Mouse (Mus musculus) heart, adult 2 months (tissue): ENCODE measurements around the gene Dpp4. TPM values are rescaled to one million over a fixed set of nuclear protein-coding genes. Genes with fewer than 3 reads are reported as not detected.

ENCODE experiments used
- DNase-seq, 2 experiments: peaks; one replicate each; pipeline ENCODE4 v3.0.0; 2021
- H3K27ac ChIP-seq: fragments of 200-600 bp; 2 replicates; pipeline ENCODE4 v1.8.1; 2022
- H3K27me3 ChIP-seq: fragments of 200-500 bp; 2 replicates; pipeline ENCODE4 v1.6.1; 2012; ENCODE audit warnings: mild to moderate bottlenecking, low read length, inconsistent platforms, mixed read lengths; ENCODE audit not compliant: control insufficient read depth, insufficient read depth
- H3K36me3 ChIP-seq: fragments of 200-500 bp; 2 replicates; pipeline ENCODE4 v1.6.1; 2012; ENCODE audit warnings: low read length, inconsistent platforms; ENCODE audit not compliant: control insufficient read depth, insufficient read depth
- H3K4me1 ChIP-seq: fragments of 200-500 bp; 2 replicates; pipeline ENCODE4 v1.6.1; 2011; ENCODE audit warnings: low read length; ENCODE audit not compliant: control insufficient read depth, insufficient read depth
- H3K4me3 ChIP-seq: fragments of 200-600 bp; 2 replicates; pipeline ENCODE4 v1.8.1; 2022
- H3K79me2 ChIP-seq: fragments of 200-500 bp; replicated peaks from 2 replicates; pipeline ENCODE4 v1.6.1; 2012; ENCODE audit warnings: mild to moderate bottlenecking, inconsistent platforms, low read length, moderate library complexity, mixed read lengths; ENCODE audit not compliant: control insufficient read depth, insufficient read depth
- H3K9ac ChIP-seq: fragments of 200-500 bp; 2 replicates; pipeline ENCODE4 v1.6.1; 2012; ENCODE audit warnings: low read depth, mild to moderate bottlenecking, control low read depth, inconsistent platforms, low read length, mixed read lengths
- CTCF ChIP-seq: fragments of 200-600 bp; IDR thresholded peaks from 2 replicates; pipeline ENCODE4 v1.8.1; 2022; ENCODE audit warnings: antibody characterized with exemption, mild to moderate bottlenecking, moderate library complexity
- EP300 ChIP-seq: fragments of 200-500 bp; IDR thresholded peaks from 2 replicates; pipeline ENCODE4 v1.6.1; 2011; ENCODE audit warnings: low read depth, low read length, control low read depth; ENCODE audit not compliant: insufficient read depth
- POLR2A ChIP-seq: fragments of 200-500 bp; IDR thresholded peaks from 2 replicates; pipeline ENCODE4 v1.6.1; 2011; ENCODE audit warnings: mild to moderate bottlenecking, low read depth, low read length, control low read depth; ENCODE audit not compliant: insufficient read depth
- WGBS: fragments of 180-500 bp; shearing (Covaris S2); methylation state at CpG from one replicate; pipeline ENCODE4 v1.1.7; 2018; 5-methylcytosine and 5-hydroxymethylcytosine counted together
- intact Hi-C: fragments of 180-260 bp; cut with DNase I; formaldehyde crosslinking; loops from one replicate; pipeline ENCODE4 v1.15.1; 2025
- polyA plus RNA-seq: library from polyadenylated mRNA; depleted of rRNA; stranded (reverse); fragments of >200 nt; gene quantifications from 2 replicates; pipeline ENCODE4 v1.2.3, GENCODE M21; 2012
- total RNA-seq, 2 experiments: library from RNA; stranded (reverse); gene quantifications; 2 replicates each; pipeline ENCODE4 v1.2.3; 2021

Dpp4 gene
- total and polyA plus RNA-seq, 3 experiments, result 2.4 to 4.2 (median 4.1) TPM

DNA sequence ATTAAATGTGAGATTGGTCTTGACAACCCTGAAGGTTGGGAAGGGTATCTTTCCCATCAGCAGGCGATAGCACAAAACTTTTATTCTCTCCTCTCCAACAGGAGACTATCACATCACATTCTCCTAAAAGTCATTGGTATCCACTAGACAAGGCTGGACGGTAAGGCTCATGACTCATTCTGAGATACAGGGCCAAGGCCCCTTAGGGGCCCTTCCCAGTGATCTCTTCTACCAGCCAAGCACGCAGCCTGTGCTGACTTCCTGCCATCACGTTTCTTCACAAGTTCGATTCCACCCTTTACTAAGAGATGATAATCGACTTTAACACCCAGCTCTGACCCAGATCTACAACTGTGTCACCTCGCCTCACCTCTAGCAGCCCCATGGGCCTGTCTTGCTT lies 74.9 kb downstream of the Dpp4 start:
- no peak for TF ChIP-seq CTCF
- no peak for TF ChIP-seq POLR2A
- no peak for TF ChIP-seq EP300
- 70% methylated on average over 7 of the region's 7 CpGs for WGBS
- Histone ChIP-seq H3K27ac (no peak overlapping the region), H3K9ac (no peak overlapping the region), H3K4me1 (no peaks in the 10 kb centered on the region), H3K27me3 (no peaks in the 10 kb centered on the region), H3K79me2 (no peaks in the 10 kb centered on the region), H3K36me3 (no peaks in the 10 kb centered on the region), H3K4me3 (no peak overlapping the region)
- intact Hi-C loops, result no loop called here
- DNase-seq, result no peak

DNA sequence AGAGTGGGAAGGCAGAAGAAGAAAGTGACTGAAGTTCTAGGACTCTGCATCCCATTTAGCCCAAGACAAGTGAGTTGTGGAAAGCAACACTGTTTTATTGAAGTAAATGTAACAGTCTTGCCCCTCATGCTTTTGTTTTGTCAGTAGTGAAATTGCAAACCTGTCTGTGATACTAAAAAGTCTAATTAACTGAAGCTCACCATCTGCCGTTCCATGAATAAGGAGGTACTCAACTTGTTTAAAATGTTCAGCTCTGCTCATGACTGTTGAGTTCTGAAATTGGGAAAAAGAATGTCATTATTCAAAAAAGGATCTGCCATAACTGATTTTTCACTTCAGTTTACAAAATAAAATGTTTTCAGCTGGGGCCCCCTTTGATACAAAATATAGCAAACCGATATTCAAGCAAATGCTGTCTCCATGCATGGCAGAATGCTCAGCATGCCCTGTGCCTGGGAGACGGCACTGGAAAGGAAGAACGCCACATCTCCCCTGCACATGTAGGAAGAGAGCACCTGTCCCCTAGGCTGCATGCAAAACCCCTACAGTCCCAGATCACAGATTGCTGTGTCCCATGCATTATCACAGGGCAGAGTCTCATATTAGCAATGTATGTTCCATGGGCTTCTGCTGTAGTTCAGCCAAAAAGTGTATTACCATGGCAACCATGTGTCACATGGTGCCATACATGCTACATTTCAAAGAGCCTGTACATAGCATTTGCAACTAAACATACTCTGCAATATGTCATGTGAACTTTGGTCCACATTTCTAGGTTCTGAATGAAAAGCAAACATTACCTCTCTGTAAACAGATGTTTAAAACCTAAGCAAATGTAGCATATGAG lies 77.4 kb downstream of the Dpp4 start:
- DNase-seq, result no peak
- Histone ChIP-seq H3K4me1 (no peaks in the 10 kb centered on the region), H3K36me3 (no peaks in the 10 kb centered on the region), H3K79me2 (no peaks in the 10 kb centered on the region), H3K4me3 (no peak overlapping the region), H3K9ac (no peak overlapping the region), H3K27ac (no peak overlapping the region), H3K27me3 (no peaks in the 10 kb centered on the region)
- no peak for TF ChIP-seq POLR2A
- TF ChIP-seq CTCF, result no peak
- no peak for TF ChIP-seq EP300
- 93% methylated on average over 4 of the region's 4 CpGs for WGBS
- intact Hi-C loops, result no loop called here

DNA sequence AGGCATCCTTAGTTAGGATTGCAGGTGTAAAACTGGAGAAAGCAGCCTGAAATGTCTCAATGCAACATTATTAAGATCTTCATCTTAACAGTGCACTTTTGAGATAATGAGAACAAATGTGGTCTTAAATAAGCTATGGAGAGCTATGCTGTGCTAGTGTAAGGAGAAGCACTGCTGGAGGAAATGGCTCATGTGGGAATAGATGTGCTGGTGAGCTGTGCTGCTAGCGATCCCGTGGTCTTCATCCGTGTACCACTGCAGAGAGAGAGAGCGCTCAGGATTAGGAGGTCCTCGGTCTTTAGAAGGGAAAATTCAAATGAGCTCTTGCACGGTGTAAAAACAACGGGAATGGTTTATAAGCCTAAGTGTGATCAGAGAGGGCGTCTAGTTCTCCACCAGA lies 79.6 kb downstream of the Dpp4 start:
- H3K9ac ChIP-seq, result no peak overlapping the region
- no peak for TF ChIP-seq EP300
- TF ChIP-seq POLR2A, result no peak
- no peak for TF ChIP-seq CTCF
- no peaks in the 10 kb centered on the region for H3K4me1 ChIP-seq
- WGBS, result 88% methylated on average over 8 of the region's 8 CpGs
- H3K79me2 ChIP-seq, result no peaks in the 10 kb centered on the region
- H3K4me3 ChIP-seq, result no peak overlapping the region
- intact Hi-C loops, result no loop called here
- no peak overlapping the region for H3K27ac ChIP-seq
- no peaks in the 10 kb centered on the region for H3K36me3 ChIP-seq
- no peaks in the 10 kb centered on the region for H3K27me3 ChIP-seq
- no peak for DNase-seq

DNA sequence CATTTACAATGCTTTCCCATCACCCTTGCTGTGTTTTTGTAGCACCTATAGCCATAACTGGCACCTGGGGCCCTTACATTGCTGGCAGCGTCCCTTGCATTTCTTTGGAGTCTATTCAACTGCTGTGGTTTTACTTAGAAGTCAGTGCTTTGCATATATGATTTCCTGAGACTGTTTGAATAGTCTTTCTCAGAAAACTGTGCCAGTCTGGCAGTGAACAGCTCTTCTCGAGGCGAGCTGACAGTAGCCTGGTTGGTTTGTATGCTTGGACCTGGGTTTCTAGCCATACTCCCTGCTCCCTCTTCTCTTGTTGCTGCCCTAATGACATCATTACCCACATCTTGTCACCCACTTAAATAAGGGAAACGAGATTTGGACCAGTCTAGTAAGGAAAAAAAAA lies 80.1 kb downstream of the Dpp4 start:
- intact Hi-C loops, result no loop called here
- TF ChIP-seq EP300 (no peak), CTCF (no peak), POLR2A (no peak)
- H3K36me3 ChIP-seq, result no peaks in the 10 kb centered on the region; the same call in 1 of the 2 replicates
- WGBS, result 64% methylated on average over 4 of the region's 4 CpGs
- no peak overlapping the region for H3K27ac ChIP-seq
- no peak overlapping the region for H3K4me3 ChIP-seq
- no peak for DNase-seq
- no peaks in the 10 kb centered on the region for H3K27me3 ChIP-seq
- H3K4me1 ChIP-seq, result no peaks in the 10 kb centered on the region
- H3K79me2 ChIP-seq, result no peaks in the 10 kb centered on the region
- H3K9ac ChIP-seq, result no peak overlapping the region

DNA sequence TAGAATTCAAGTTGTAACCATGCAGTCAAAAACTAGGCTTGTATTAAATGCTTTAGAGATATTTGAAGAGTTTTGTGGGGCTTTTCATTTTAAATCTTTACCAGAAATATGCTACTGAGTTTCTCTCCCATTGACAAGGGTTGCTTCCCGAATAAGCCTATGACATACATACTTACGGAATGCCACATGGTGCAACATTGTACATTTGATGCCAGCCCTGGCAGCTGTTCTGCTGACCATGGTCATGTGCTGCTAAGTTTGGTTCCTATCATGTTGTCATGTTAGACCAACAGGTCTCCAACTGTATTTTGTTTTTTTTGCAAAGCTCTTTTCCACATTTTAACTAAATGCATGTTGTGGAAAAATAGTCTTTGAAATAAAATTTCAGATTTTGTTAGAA lies 86.6 kb downstream of the Dpp4 start:
- DNase-seq, result peak; percentile 33 to 61
- intact Hi-C loops, result no loop called here

DNA sequence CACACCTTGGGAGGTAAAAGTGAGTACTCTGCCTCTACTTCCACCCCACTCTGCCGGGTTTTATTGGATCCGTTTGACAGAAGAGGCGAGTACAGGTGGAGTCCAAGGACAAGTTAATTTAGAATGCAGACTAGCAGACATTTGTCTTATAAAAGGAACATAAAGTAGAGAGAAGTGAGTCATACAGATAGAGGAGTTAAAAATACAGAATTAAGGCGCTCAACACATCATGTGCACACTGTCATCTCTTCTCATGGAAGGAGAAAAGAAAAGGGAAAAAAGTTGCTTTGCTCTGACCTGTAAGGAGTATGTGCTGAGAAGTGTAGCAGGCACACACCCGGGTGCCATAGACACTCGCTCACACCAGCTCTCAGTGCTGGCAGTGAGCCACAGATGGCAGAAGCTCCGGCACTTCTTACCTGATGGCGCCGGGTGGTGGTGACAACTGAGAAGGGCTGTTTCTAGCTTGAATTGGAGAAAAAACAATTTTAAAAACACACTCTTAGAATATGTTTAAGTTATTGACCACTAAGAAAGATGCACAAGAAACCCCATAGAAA lies 88.9 kb downstream of the Dpp4 start:
- Histone ChIP-seq H3K27ac (no peak overlapping the region), H3K36me3 (no peaks in the 10 kb centered on the region; the same call in 1 of the 2 replicates), H3K27me3 (no peaks in the 10 kb centered on the region), H3K79me2 (no peaks in the 10 kb centered on the region), H3K9ac (no peak overlapping the region), H3K4me3 (no peak overlapping the region), H3K4me1 (no peaks in the 10 kb centered on the region)
- intact Hi-C loops, result no loop called here
- no peak for TF ChIP-seq EP300
- 65% methylated on average over 9 of the region's 9 CpGs for WGBS
- peak in 1 of 2 experiments; percentile 15 for DNase-seq

More for the DNA sequence above, 86.6 kb downstream of the Dpp4 start:
- no peak overlapping the region for H3K9ac ChIP-seq
- H3K36me3 ChIP-seq, result no peaks in the 10 kb centered on the region; the same call in 1 of the 2 replicates
- H3K79me2 ChIP-seq, result no peaks in the 10 kb centered on the region
- H3K27me3 ChIP-seq, result no peaks in the 10 kb centered on the region
- no peak overlapping the region for H3K4me3 ChIP-seq
- H3K27ac ChIP-seq, result no peak overlapping the region; the same call in 1 of the 2 replicates
- H3K4me1 ChIP-seq, result no peaks in the 10 kb centered on the region
- 53% methylated on average over 2 of the region's 2 CpGs for WGBS
- peak; percentile 77 for TF ChIP-seq EP300
- TF ChIP-seq CTCF, result no peak
- TF ChIP-seq POLR2A, result no peak
